Mouse (Mus musculus) heart, embryonic 10.5 days (tissue): ENCODE results near the gene Grtp1. TPM values are rescaled to one million over a fixed set of nuclear protein-coding genes. Genes with fewer than 3 reads are reported as not detected.
"Not testable (repeated sequence)": the region's sequence is repeated elsewhere in the genome, so short reads cannot be mapped to it uniquely, and the experiment has no call there.

ENCODE experiments used
- DNase-seq: peaks from one replicate; pipeline ENCODE4 v3.0.0-alpha.2; 2017; ENCODE audit warnings: low spot score
- H3K27ac ChIP-seq: fragments of 300-500 bp; sonication (generic); 2 replicates; pipeline ENCODE4 v1.5.1; 2016; ENCODE audit warnings: mild to moderate bottlenecking
- H3K27me3 ChIP-seq: fragments of 300-500 bp; sonication (generic); 2 replicates; pipeline ENCODE4 v1.6.1; 2016; ENCODE audit warnings: mild to moderate bottlenecking; ENCODE audit not compliant: poor library complexity, insufficient read depth, severe bottlenecking
- H3K36me3 ChIP-seq: fragments of 300-500 bp; sonication (generic); 2 replicates; pipeline ENCODE4 v1.6.1; 2016; ENCODE audit warnings: mild to moderate bottlenecking, moderate library complexity
- H3K4me1 ChIP-seq: fragments of 300-500 bp; sonication (generic); 2 replicates; pipeline ENCODE4 v1.6.1; 2016; ENCODE audit warnings: mild to moderate bottlenecking
- H3K4me3 ChIP-seq: fragments of 300-500 bp; sonication (generic); 2 replicates; pipeline ENCODE4 v1.5.1; 2016; ENCODE audit warnings: mild to moderate bottlenecking, moderate library complexity
- H3K9me3 ChIP-seq: fragments of 300-500 bp; sonication (generic); 2 replicates; pipeline ENCODE4 v1.6.1; 2016; ENCODE audit warnings: mild to moderate bottlenecking, moderate library complexity
- WGBS: fragments of 180-500 bp; shearing (Covaris S2); methylation state at CpG from one replicate; pipeline ENCODE4 v1.1.7; 2016; 5-methylcytosine and 5-hydroxymethylcytosine counted together
- polyA plus RNA-seq: library from polyadenylated mRNA; unstranded; fragments of >200 nt; fragmentation: Nextera tagmentation; extraction: Ambion mirVana; gene quantifications from 2 replicates; pipeline ENCODE4 v1.2.1, GENCODE M21; 2016

Gene Grtp1
- polyA plus RNA-seq, 1 experiment from 2014 or later: 30.5 TPM

- Histone ChIP-seq H3K27me3 (no peaks in the 10 kb centered on the region), H3K27ac (peak overlapping the region; percentile 91), H3K4me1 (peaks cover 32% of the 10 kb centered on the region), H3K4me3 (peak overlapping the region; percentile 100), H3K36me3 (no peaks in the 10 kb centered on the region; the same call in 1 of the 2 replicates), H3K9me3 (no peaks in the 10 kb centered on the region)
- under 1% methylated on average over 48 of the region's 49 CpGs for WGBS
- no peak for DNase-seq
Measured at GRCm38 (mm10) chr8:13159377-13159881, 41.0 kb downstream of the Grtp1 start.

DNA sequence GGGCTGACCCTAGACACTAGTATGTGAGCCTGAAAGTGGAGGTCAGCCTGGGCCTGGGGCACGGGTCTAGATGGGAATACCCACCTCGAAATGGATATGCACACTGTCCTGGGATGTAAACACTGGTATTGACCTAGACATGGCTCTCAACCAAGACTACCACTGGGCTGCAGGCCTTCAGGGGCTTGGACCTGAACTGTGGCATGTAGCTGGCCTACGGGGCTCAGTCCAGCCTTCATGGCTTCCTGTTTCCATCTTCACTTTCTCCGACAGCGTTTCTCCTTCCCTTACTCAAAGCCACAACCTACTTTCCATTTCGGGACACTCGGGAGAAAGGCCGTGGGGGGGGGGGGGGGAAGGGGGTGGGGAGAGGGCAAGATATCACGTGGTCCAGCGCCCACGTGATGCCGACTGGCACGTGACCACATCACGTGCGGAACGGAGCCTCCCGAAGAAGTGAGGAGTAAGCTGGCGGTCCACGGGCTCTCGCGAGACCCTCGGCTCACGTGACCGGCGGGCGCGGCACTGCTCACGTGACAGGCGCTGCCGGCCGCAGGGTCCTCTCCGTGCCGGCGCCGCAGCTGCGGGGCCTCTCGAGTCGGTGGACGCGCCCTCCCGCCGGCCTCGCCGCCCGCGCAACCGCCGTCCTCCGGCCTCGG is 41.6 kb downstream of the Grtp1 start, which contains the start of gene Lamp1:
TSS of gene Lamp1 (plus strand) at position 444 of the 659 bp plus-strand sequence.
- Histone ChIP-seq H3K4me1 (peaks cover 32% of the 10 kb centered on the region), H3K27ac (peak within 1 kb of the TSS; percentile 91), H3K9me3 (no peaks in the 10 kb centered on the region), H3K4me3 (peak within 1 kb of the TSS; percentile 100), H3K36me3 (no peaks in the 10 kb centered on the region; the same call in 1 of the 2 replicates), H3K27me3 (no peaks in the 10 kb centered on the region)
- WGBS: under 1% methylated on average over 48 of the region's 50 CpGs
- peak; percentile 98 for DNase-seq

DNA sequence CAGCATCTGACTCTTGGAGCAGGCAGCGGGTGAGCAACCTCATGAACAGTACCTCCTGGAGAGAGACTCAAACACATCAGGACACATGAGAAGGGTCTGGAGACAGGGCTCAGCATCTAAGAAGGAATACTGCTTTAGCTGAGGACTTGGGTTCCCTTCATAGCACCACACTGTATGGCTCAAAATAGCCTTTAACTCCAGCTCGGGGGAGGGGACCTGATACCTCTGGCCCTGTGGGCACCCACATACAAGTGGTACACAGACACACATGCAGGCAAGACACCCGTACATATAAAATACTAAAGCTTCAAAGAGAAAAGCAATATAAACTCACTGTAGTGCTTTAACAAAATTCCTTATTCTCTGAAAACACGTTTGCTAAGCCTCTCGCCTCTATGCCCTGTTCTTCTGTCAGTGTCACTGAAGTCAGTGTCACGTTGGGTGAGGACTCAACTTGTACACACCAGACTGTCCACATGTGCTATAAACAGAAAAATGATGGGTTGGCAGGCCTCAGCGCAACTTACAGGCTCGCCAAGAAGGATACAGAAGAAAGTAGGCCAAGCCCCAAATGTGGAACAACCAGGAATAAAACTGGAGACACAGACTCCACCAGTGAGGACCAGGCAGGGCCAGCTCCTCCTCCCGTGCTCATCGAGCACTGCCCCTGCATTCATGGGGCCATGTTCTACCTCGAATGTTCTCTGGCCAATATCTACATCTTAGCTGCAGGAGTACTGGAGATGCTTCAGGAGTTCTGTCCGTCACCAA is 43.9 kb downstream of the Grtp1 start:
- H3K4me3 ChIP-seq: no peak overlapping the region
- 71% methylated on average over 12 of the region's 12 CpGs for WGBS
- DNase-seq: no peak
- H3K27ac ChIP-seq: no peak overlapping the region
- H3K4me1 ChIP-seq: peaks cover 22% of the 10 kb centered on the region
- no peaks in the 10 kb centered on the region for H3K9me3 ChIP-seq
- no peaks in the 10 kb centered on the region for H3K27me3 ChIP-seq
- H3K36me3 ChIP-seq: no peaks in the 10 kb centered on the region; the same call in 1 of the 2 replicates

GRCm38 (mm10) chr8:13155358-13155757 is 45.1 kb downstream of the Grtp1 start:
- Histone ChIP-seq H3K36me3 (peaks cover 5% of the 10 kb centered on the region; the same call in 1 of the 2 replicates), H3K9me3 (no peaks in the 10 kb centered on the region), H3K4me3 (no peak overlapping the region), H3K27ac (no peak overlapping the region), H3K4me1 (peaks cover 12% of the 10 kb centered on the region), H3K27me3 (no peaks in the 10 kb centered on the region)
- WGBS: 76% methylated on average over 9 of the region's 9 CpGs
- DNase-seq: no peak

- H3K36me3 ChIP-seq: peaks cover 16% of the 10 kb centered on the region
- WGBS: 80% methylated on average over 9 of the region's 9 CpGs
- H3K27me3 ChIP-seq: no peaks in the 10 kb centered on the region
- no peak for DNase-seq
- H3K4me3 ChIP-seq: no peak overlapping the region
- peaks cover 6% of the 10 kb centered on the region; the same call in 1 of the 2 replicates for H3K4me1 ChIP-seq
- H3K9me3 ChIP-seq: no peaks in the 10 kb centered on the region
- H3K27ac ChIP-seq: no peak overlapping the region
Measured at GRCm38 (mm10) chr8:13154099-13154498, 46.3 kb downstream of the Grtp1 start.

GRCm38 (mm10) chr8:13150929-13151328 is 49.5 kb downstream of the Grtp1 start:
- Histone ChIP-seq H3K27ac (no peak overlapping the region), H3K4me1 (no peaks in the 10 kb centered on the region), H3K4me3 (no peak overlapping the region), H3K27me3 (no peaks in the 10 kb centered on the region), H3K9me3 (no peaks in the 10 kb centered on the region), H3K36me3 (peaks cover 45% of the 10 kb centered on the region)
- DNase-seq: no peak
- 80% methylated on average over 2 of the region's 2 CpGs for WGBS

GRCm38 (mm10) chr8:13149866-13150265 is 50.6 kb downstream of the Grtp1 start:
- no peak for DNase-seq
- H3K27me3 ChIP-seq: no peaks in the 10 kb centered on the region
- no peak overlapping the region for H3K4me3 ChIP-seq
- no peaks in the 10 kb centered on the region for H3K4me1 ChIP-seq
- WGBS: 44% methylated on average over 5 of the region's 5 CpGs
- H3K36me3 ChIP-seq: peaks cover 55% of the 10 kb centered on the region
- H3K9me3 ChIP-seq: no peaks in the 10 kb centered on the region
- H3K27ac ChIP-seq: no peak overlapping the region

DNA sequence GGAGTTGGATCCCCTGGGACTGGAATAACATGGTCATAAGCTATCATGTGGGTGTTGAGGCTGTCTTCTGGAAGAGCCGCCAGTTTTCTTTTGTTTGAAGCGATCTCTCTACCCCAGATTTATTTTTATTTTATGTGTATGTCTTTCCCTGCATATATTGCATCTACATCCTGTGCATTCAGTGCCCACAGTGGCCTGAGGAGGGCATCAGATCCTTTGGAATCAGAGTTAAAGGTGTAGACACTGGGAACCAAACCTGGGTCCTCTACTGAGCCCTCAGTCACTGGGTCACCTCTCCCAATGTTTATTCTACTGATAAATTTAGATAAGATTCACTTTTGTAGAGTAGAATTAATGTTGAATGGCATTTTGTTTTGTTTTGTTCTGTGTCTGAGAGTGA is 51.1 kb downstream of the Grtp1 start:
- H3K27ac ChIP-seq: no peak overlapping the region
- no peak for DNase-seq
- H3K4me3 ChIP-seq: no peak overlapping the region
- H3K27me3 ChIP-seq: no peaks in the 10 kb centered on the region
- peaks cover 61% of the 10 kb centered on the region for H3K36me3 ChIP-seq
- H3K9me3 ChIP-seq: no peaks in the 10 kb centered on the region
- WGBS: 97% methylated on average over 2 of the region's 2 CpGs
- H3K4me1 ChIP-seq: no peaks in the 10 kb centered on the region

GRCm38 (mm10) chr8:13148476-13148875 is 51.9 kb downstream of the Grtp1 start:
- Histone ChIP-seq H3K27me3 (no peaks in the 10 kb centered on the region), H3K36me3 (peaks cover 68% of the 10 kb centered on the region), H3K27ac (no peak overlapping the region), H3K4me3 (no peak overlapping the region), H3K9me3 (no peaks in the 10 kb centered on the region), H3K4me1 (no peaks in the 10 kb centered on the region)
- 93% methylated on average over 2 of the region's 2 CpGs for WGBS
- no peak for DNase-seq

- 91% methylated on average over 5 of the region's 5 CpGs for WGBS
- Histone ChIP-seq H3K36me3 (peaks cover 99% of the 10 kb centered on the region), H3K4me1 (no peaks in the 10 kb centered on the region), H3K9me3 (no peaks in the 10 kb centered on the region), H3K4me3 (no peak overlapping the region), H3K27ac (no peak overlapping the region), H3K27me3 (no peaks in the 10 kb centered on the region)
- no peak for DNase-seq
Measured at GRCm38 (mm10) chr8:13141681-13142080, 58.7 kb downstream of the Grtp1 start.

- H3K27ac ChIP-seq: no peak overlapping the region
- H3K4me3 ChIP-seq: no peak overlapping the region
- H3K36me3 ChIP-seq: peaks cover 99% of the 10 kb centered on the region
- H3K27me3 ChIP-seq: no peaks in the 10 kb centered on the region
- no peak for DNase-seq
- H3K4me1 ChIP-seq: no peaks in the 10 kb centered on the region
- H3K9me3 ChIP-seq: no peaks in the 10 kb centered on the region
- WGBS: 90% methylated on average over 6 of the region's 6 CpGs
Measured at GRCm38 (mm10) chr8:13139641-13140182, 60.7 kb downstream of the Grtp1 start.

DNA sequence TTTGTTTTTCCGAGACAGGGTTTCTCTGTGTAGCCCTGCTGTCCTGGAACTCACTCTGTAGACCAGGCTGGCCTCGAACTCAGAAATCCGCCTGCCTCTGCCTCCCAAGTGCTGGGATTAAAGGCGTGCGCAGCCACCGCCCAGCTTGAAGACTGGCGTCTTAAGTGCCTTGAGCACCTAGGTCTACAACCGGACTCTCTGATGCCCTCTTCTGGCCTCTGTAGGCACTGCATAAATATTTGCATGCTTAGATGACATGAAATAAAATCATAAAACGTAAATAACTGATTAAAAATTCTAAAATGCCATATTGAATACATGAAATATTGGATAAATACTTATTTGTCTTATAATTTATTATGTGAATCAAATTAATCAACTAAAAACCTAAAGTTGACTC is 68.2 kb downstream of the Grtp1 start:
- not testable (repeated sequence) for H3K27ac ChIP-seq, H3K4me1 ChIP-seq, DNase-seq, H3K9me3 ChIP-seq, H3K27me3 ChIP-seq, H3K4me3 ChIP-seq
- H3K36me3 ChIP-seq: peaks cover 93% of the 10 kb centered on the region
- 70% methylated on average over 9 of the region's 9 CpGs for WGBS

DNA sequence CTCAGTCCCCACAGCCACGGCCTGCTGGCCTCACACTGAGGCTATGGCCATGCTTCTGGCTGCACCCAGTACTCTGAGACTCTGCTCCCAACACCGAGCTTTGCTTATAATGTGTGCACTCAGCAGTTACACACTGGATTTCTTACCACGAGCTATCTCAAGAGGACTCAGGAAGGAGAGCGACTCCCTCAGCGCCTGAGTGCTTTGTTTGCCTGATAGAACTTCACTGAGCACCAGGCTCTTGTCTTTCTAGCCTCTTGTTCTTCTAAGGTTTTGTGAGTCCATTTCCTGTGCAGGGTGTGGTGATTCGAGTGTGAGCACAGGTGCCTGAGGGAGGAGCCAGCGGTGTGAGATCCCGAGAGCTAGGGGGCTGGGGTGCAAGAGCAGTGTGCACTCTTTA is 75.5 kb downstream of the Grtp1 start:
- Histone ChIP-seq H3K27ac (no peak overlapping the region), H3K27me3 (no peaks in the 10 kb centered on the region), H3K36me3 (peaks cover 81% of the 10 kb centered on the region), H3K9me3 (no peaks in the 10 kb centered on the region), H3K4me3 (no peak overlapping the region), H3K4me1 (peaks cover 20% of the 10 kb centered on the region)
- no peak for DNase-seq
- WGBS: 88% methylated on average over 8 of the region's 8 CpGs
